Comparison of ENCODE assay signal across 14 mouse cellular contexts in genomic region chr7:131628356-131628755, GRCm38 (mm10).
DNase-seq lines count a peak whose midpoint lies in the region; ATAC-seq lines count a peak whose summit lies in the region.
"Had no signal": no experiment of that assay in that cellular context is flagged by ENCODE, and none has a peak within 500 bp of the region (broad histone marks: within the 10 kb centered on the region; RNA-seq: fewer than 3 reads in every experiment).

No protein-coding gene starts in this region.

- WGBS in forebrain, embryonic 13.5 days: 63% methylated on average over 17 of the region's 17 CpGs
- 86% methylated on average over 17 of the region's 17 CpGs for WGBS in forebrain, embryonic 12.5 days
- WGBS in forebrain, embryonic 16.5 days: 50% methylated on average over 17 of the region's 17 CpGs

- H3K4me1 ChIP-seq in forebrain, embryonic 13.5 days: peaks cover 27% of the 10 kb centered on the region
- 0 out of 2 replicates have a peak, but pooled peaks cover 4% of the 10 kb centered on the region for H3K4me1 ChIP-seq in forebrain, embryonic 12.5 days
- H3K4me1 ChIP-seq in forebrain, embryonic 16.5 days (replicated peaks; ENCODE audit: control insufficient read depth, insufficient read depth, low read length): peaks cover 21% of the 10 kb centered on the region
- H3K4me1 ChIP-seq: liver, embryonic 13.5 days had no signal

- peaks cover 64% of the 10 kb centered on the region for H3K27me3 ChIP-seq in forebrain, embryonic 13.5 days
- H3K27me3 ChIP-seq in forebrain, embryonic 12.5 days: peaks cover 60% of the 10 kb centered on the region
- 0 out of 2 replicates have a peak, but pooled peaks cover 4% of the 10 kb centered on the region for H3K27me3 ChIP-seq in forebrain, embryonic 16.5 days (replicated peaks; ENCODE audit: control insufficient read depth, insufficient read depth, low read length)
- H3K27me3 ChIP-seq: liver, embryonic 13.5 days had no signal

- H3K9ac ChIP-seq in forebrain, embryonic 13.5 days: no peak overlapping the region
- no peak overlapping the region for H3K9ac ChIP-seq in forebrain, embryonic 12.5 days
- H3K9ac ChIP-seq in forebrain, embryonic 16.5 days (replicated peaks; ENCODE audit: low read depth, low read length): no peak overlapping the region
- H3K9ac ChIP-seq: liver, embryonic 13.5 days had no signal

- peak; percentile 64 for DNase-seq in left cerebral cortex, postnatal 4 days
- no peak for DNase-seq in left cerebral cortex, adult 8-10 months (ENCODE audit: low spot score in 2 of 2)
- DNase-seq in cerebellum, adult 8-10 months: peak; percentile 6
- DNase-seq in retina, embryonic 14.5 days (ENCODE audit: low spot score): no peak
- DNase-seq: gastrocnemius, postnatal 10 days; kidney, postnatal 10 days; liver, embryonic 13.5 days; lung, postnatal 14 days; thymus, postnatal 25 days had no signal

- H3K4me2 ChIP-seq in forebrain, embryonic 13.5 days: no peak overlapping the region
- no peak overlapping the region for H3K4me2 ChIP-seq in forebrain, embryonic 12.5 days
- H3K4me2 ChIP-seq in forebrain, embryonic 16.5 days (ENCODE audit: low read length): peak overlapping the region; percentile 18; the same call in 1 of the 2 replicates
- H3K4me2 ChIP-seq: liver, embryonic 13.5 days had no signal

- no peaks in the 10 kb centered on the region for H3K9me3 ChIP-seq in forebrain, embryonic 13.5 days (replicated peaks)
- H3K9me3 ChIP-seq in forebrain, embryonic 12.5 days: no peaks in the 10 kb centered on the region
- H3K9me3 ChIP-seq in forebrain, embryonic 16.5 days (ENCODE audit: control insufficient read depth, low read length): no peaks in the 10 kb centered on the region
- H3K9me3 ChIP-seq: liver, embryonic 13.5 days had no signal

- ATAC-seq in forebrain, embryonic 13.5 days: peak; percentile 55; the same call in 1 of the 2 replicates
- no peak for ATAC-seq in forebrain, embryonic 12.5 days (ENCODE audit: low FRiP score)
- ATAC-seq in forebrain, embryonic 16.5 days: peak; percentile 54
- ATAC-seq in monocyte, adult 5-6 weeks (replicated peaks; ENCODE audit: insufficient number of reproducible peaks, low FRiP score, low TSS enrichment, poor library complexity, severe bottlenecking): no peak
- ATAC-seq: intestine, postnatal 0 days had no signal

- no peak overlapping the region for H3K4me3 ChIP-seq in forebrain, embryonic 13.5 days
- no peak overlapping the region for H3K4me3 ChIP-seq in forebrain, embryonic 12.5 days (replicated peaks)
- H3K4me3 ChIP-seq in forebrain, embryonic 16.5 days (replicated peaks; ENCODE audit: low read length): no peak overlapping the region
- H3K4me3 ChIP-seq: liver, embryonic 13.5 days had no signal

- no peaks in the 10 kb centered on the region for H3K36me3 ChIP-seq in forebrain, embryonic 13.5 days (ENCODE audit: poor library complexity, severe bottlenecking)
- no peaks in the 10 kb centered on the region for H3K36me3 ChIP-seq in forebrain, embryonic 12.5 days (replicated peaks)
- no peaks in the 10 kb centered on the region for H3K36me3 ChIP-seq in forebrain, embryonic 16.5 days (ENCODE audit: control insufficient read depth, insufficient read depth)
- H3K36me3 ChIP-seq: liver, embryonic 13.5 days had no signal

- peak overlapping the region; percentile 22; the same call in 1 of the 2 replicates for H3K27ac ChIP-seq in forebrain, embryonic 13.5 days
- no peak overlapping the region for H3K27ac ChIP-seq in forebrain, embryonic 12.5 days
- H3K27ac ChIP-seq in forebrain, embryonic 16.5 days (ENCODE audit: low read length): peak overlapping the region; percentile 89
- H3K27ac ChIP-seq: liver, embryonic 13.5 days had no signal

- intact Hi-C loops in left cerebral cortex, postnatal 4 days (cut with DNase I): no loop called here

Comparison
In these comparisons a context has a peak if more than half of its experiments do, and no peak if none do; other contexts are left out.
1. ATAC-seq: peak in forebrain, embryonic 13.5 days (single experiment) and forebrain, embryonic 16.5 days (single experiment); none in forebrain, embryonic 12.5 days (single experiment) and monocyte, adult 5-6 weeks (single experiment).
2. DNase-seq: peak in left cerebral cortex, postnatal 4 days (single experiment) and cerebellum, adult 8-10 months (single experiment); none in left cerebral cortex, adult 8-10 months (0 of 2) and retina, embryonic 14.5 days (single experiment).